Mouse (Mus musculus): ENCODE data around the gene Ormdl3. TPM values are rescaled to one million over a fixed set of nuclear protein-coding genes. Genes with fewer than 3 reads are reported as not detected.
"Not testable (repeated sequence)": the region's sequence is repeated elsewhere in the genome, so short reads cannot be mapped to it uniquely, and the experiment has no call there.

Ormdl3 gene
- 43.5 TPM for polyA plus RNA-seq (2012; fragmentation: generic; extraction: Trizol)

DNA sequence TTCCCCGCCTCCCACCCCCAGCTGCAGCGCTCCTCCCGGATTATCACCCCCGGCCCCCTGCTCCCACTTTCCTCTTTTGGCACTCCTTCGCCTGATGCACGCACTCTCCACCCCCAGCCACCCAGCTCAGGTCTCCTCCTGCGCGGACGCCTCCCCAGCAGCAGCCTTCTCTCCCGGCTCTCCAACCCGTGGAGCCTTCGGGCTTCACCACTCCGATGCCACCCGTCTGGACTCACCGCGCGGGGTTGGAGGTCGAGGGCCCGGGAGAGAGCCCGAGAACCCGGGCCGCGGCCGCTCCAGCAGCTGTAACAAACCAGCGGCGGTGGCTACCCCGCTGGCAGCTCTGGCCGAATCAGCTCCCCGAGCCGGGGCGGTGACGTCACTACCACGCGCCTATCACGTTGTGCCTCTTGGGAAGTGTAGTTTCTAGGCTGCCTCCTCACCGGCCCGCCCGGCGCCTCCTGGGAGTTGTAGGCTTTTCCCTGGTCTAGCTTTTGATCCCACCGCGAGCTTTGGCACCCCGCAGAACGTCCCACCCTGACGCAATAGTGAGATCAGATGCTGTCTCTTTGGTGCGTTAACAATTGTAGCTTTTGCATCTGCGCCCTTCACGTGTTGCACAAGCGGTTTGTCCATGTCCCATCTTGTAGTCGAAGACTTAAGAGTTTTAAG is at the start of gene Ormdl3:
Ormdl3 (minus strand) TSS at position 477 of the 672 bp plus-strand sequence.
- peak within 1 kb of the TSS; percentile 83 for H3ac ChIP-seq (ENCODE audit: control insufficient read depth, insufficient read length)
- H3K4me2 ChIP-seq (ENCODE audit: low read depth): peak within 1 kb of the TSS; percentile 93
- H3K79me2 ChIP-seq (ENCODE audit: control insufficient read depth, insufficient read depth): peaks cover 20% of the 10 kb centered on the region
- peak; percentile 64 for TF ChIP-seq POLR2AphosphoS2 (IDR thresholded peaks at IDR 0.05; ENCODE audit: insufficient read length, low read depth)
- peak; percentile 61 for TF ChIP-seq MAX (IDR thresholded peaks at IDR 0.05; ENCODE audit: low read depth)
- peak; percentile 64 for TF ChIP-seq POLR2A (IDR thresholded peaks at IDR 0.05; ENCODE audit: insufficient read length, low read depth)
- TF ChIP-seq E2F4 (IDR thresholded peaks at IDR 0.05; ENCODE audit: insufficient read depth): no peak
- TF ChIP-seq CEBPB (IDR thresholded peaks at IDR 0.05; ENCODE audit: insufficient read depth, poor library complexity, severe bottlenecking): peak; percentile 77
- peak; percentile 0 for TF ChIP-seq USF1 (IDR thresholded peaks at IDR 0.05; ENCODE audit: low read depth)
- TF ChIP-seq TCF12 (IDR thresholded peaks at IDR 0.05; ENCODE audit: insufficient read depth, poor library complexity, severe bottlenecking): no peak
- TF ChIP-seq TCF3 (IDR thresholded peaks at IDR 0.05; ENCODE audit: insufficient read length, low read depth): no peak
- peak; percentile 77 for TF ChIP-seq SRF (IDR thresholded peaks at IDR 0.05; ENCODE audit: control insufficient read depth, insufficient read length, low read depth)
- TF ChIP-seq MYOD1 (IDR thresholded peaks at IDR 0.05; ENCODE audit: control insufficient read depth in 1 of 3, insufficient read length in 2 of 3, low read depth in 2 of 3): peak in 1 of 3 experiments; percentile 25
- TF ChIP-seq REST (IDR thresholded peaks at IDR 0.05; ENCODE audit: insufficient read depth, insufficient read length): no peak
- peak in 1 of 3 experiments; percentile 28 for TF ChIP-seq MYOG (IDR thresholded peaks at IDR 0.05; ENCODE audit: control insufficient read depth in 1 of 3, insufficient read depth in 1 of 3, insufficient read length in 2 of 3, low read depth in 2 of 3)
- peaks cover 12% of the 10 kb centered on the region for H3K27me3 ChIP-seq (ENCODE audit: control insufficient read depth, insufficient read depth, insufficient read length)
- peak within 1 kb of the TSS; percentile 77 for H3K4me3 ChIP-seq
- peaks cover 7% of the 10 kb centered on the region for H3K36me3 ChIP-seq (ENCODE audit: control insufficient read depth, insufficient read depth)

- not testable (repeated sequence) for H3K36me3 ChIP-seq (ENCODE audit: control insufficient read depth, insufficient read depth); H3K79me2 ChIP-seq (ENCODE audit: control insufficient read depth, insufficient read depth); H3K4me3 ChIP-seq; H3ac ChIP-seq (ENCODE audit: control insufficient read depth, insufficient read length); H3K4me2 ChIP-seq (ENCODE audit: low read depth)
- peaks cover 41% of the 10 kb centered on the region for H3K27me3 ChIP-seq (ENCODE audit: control insufficient read depth, insufficient read depth, insufficient read length)
Observed at GRCm38 (mm10) chr11:98635312-98635970, 48.3 kb upstream of the Ormdl3 start.

GRCm38 (mm10) chr11:98630646-98631045 is 43.5 kb upstream of the Ormdl3 start:
- Histone ChIP-seq H3ac (ENCODE audit: control insufficient read depth, insufficient read length) (no peak overlapping the region), H3K79me2 (ENCODE audit: control insufficient read depth, insufficient read depth) (no peaks in the 10 kb centered on the region), H3K27me3 (ENCODE audit: control insufficient read depth, insufficient read depth, insufficient read length) (peaks cover 62% of the 10 kb centered on the region), H3K4me3 (no peak overlapping the region), H3K36me3 (ENCODE audit: control insufficient read depth, insufficient read depth) (no peaks in the 10 kb centered on the region), H3K4me2 (ENCODE audit: low read depth) (no peak overlapping the region)
- TF ChIP-seq REST (IDR thresholded peaks at IDR 0.05; ENCODE audit: insufficient read depth, insufficient read length) (no peak), USF1 (IDR thresholded peaks at IDR 0.05; ENCODE audit: low read depth) (no peak), CEBPB (IDR thresholded peaks at IDR 0.05; ENCODE audit: insufficient read depth, poor library complexity, severe bottlenecking) (no peak), MAX (IDR thresholded peaks at IDR 0.05; ENCODE audit: low read depth) (no peak), MYOD1 (IDR thresholded peaks at IDR 0.05; ENCODE audit: control insufficient read depth in 1 of 3, insufficient read length in 2 of 3, low read depth in 2 of 3) (no peak), TCF3 (IDR thresholded peaks at IDR 0.05; ENCODE audit: insufficient read length, low read depth) (no peak), TCF12 (IDR thresholded peaks at IDR 0.05; ENCODE audit: insufficient read depth, poor library complexity, severe bottlenecking) (no peak), POLR2A (IDR thresholded peaks at IDR 0.05; ENCODE audit: insufficient read length, low read depth) (no peak), E2F4 (IDR thresholded peaks at IDR 0.05; ENCODE audit: insufficient read depth) (no peak), SRF (IDR thresholded peaks at IDR 0.05; ENCODE audit: control insufficient read depth, insufficient read length, low read depth) (no peak), MYOG (IDR thresholded peaks at IDR 0.05; ENCODE audit: control insufficient read depth in 1 of 3, insufficient read depth in 1 of 3, insufficient read length in 2 of 3, low read depth in 2 of 3) (no peak), POLR2AphosphoS2 (IDR thresholded peaks at IDR 0.05; ENCODE audit: insufficient read length, low read depth) (no peak)

DNA sequence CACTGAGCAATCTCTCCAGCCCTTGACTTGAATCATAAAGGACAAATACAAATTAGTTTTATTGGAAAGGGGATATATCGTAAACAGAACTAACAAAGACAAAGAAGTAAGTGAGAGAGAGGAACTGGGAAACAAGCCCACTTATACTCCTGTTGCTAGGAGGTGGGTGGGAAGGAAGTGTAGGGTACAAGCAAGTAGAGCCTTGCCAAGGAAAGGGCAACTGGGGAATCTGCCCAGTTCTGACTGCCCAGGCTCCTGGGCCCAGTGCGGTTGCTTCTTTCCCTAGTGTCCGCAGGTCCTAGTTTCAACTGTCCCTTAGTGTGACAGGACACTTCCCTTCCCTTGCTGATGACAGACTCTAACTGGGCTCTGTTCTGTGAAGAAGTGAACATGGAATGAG is 41.5 kb upstream of the Ormdl3 start:
- no peak overlapping the region for H3K4me3 ChIP-seq

More for the DNA sequence above, 41.5 kb upstream of the Ormdl3 start:
- Histone ChIP-seq H3ac (ENCODE audit: control insufficient read depth, insufficient read length) (no peak overlapping the region), H3K27me3 (ENCODE audit: control insufficient read depth, insufficient read depth, insufficient read length) (peaks cover 54% of the 10 kb centered on the region), H3K79me2 (ENCODE audit: control insufficient read depth, insufficient read depth) (no peaks in the 10 kb centered on the region), H3K4me2 (ENCODE audit: low read depth) (no peak overlapping the region), H3K36me3 (ENCODE audit: control insufficient read depth, insufficient read depth) (no peaks in the 10 kb centered on the region)
- no peak for TF ChIP-seq TCF3 (IDR thresholded peaks at IDR 0.05; ENCODE audit: insufficient read length, low read depth)
- no peak for TF ChIP-seq REST (IDR thresholded peaks at IDR 0.05; ENCODE audit: insufficient read depth, insufficient read length)
- no peak for TF ChIP-seq MAX (IDR thresholded peaks at IDR 0.05; ENCODE audit: low read depth)
- no peak for TF ChIP-seq MYOG (IDR thresholded peaks at IDR 0.05; ENCODE audit: control insufficient read depth in 1 of 3, insufficient read depth in 1 of 3, insufficient read length in 2 of 3, low read depth in 2 of 3)
- no peak for TF ChIP-seq MYOD1 (IDR thresholded peaks at IDR 0.05; ENCODE audit: control insufficient read depth in 1 of 3, insufficient read length in 2 of 3, low read depth in 2 of 3)
- no peak for TF ChIP-seq POLR2AphosphoS2 (IDR thresholded peaks at IDR 0.05; ENCODE audit: insufficient read length, low read depth)
- no peak for TF ChIP-seq TCF12 (IDR thresholded peaks at IDR 0.05; ENCODE audit: insufficient read depth, poor library complexity, severe bottlenecking)

Data from myocyte (in vitro differentiated cells).